Mouse (Mus musculus): ENCODE results near the gene Sox5. TPM values are rescaled to one million over a fixed set of nuclear protein-coding genes. Genes with fewer than 3 reads are reported as not detected.

The Sox5 gene
- polyA plus RNA-seq, 1 experiment from 2014 or later = 4.9 TPM

GRCm38 (mm10) chr6:144075327-144075941 is 706.3 kb downstream of the Sox5 start:
- no peak overlapping the region for H3K9ac ChIP-seq
- H3K4me3 ChIP-seq (replicated peaks) = no peak overlapping the region
- DNase-seq = no peak
- WGBS (ENCODE audit: insufficient replicate concordance) = 65% methylated on average over 12 of the region's 12 CpGs
- no peaks in the 10 kb centered on the region for H3K9me3 ChIP-seq (replicated peaks)
- H3K4me1 ChIP-seq (replicated peaks) = no peaks in the 10 kb centered on the region
- no peaks in the 10 kb centered on the region for H3K36me3 ChIP-seq
- H3K27ac ChIP-seq = no peak overlapping the region
- H3K27me3 ChIP-seq = no peaks in the 10 kb centered on the region
- no peak overlapping the region for H3K4me2 ChIP-seq
- no peak for ATAC-seq (ENCODE audit: low read depth)

- no peak for ATAC-seq (ENCODE audit: low read depth)
- no peaks in the 10 kb centered on the region for H3K36me3 ChIP-seq
- H3K4me1 ChIP-seq (replicated peaks) = no peaks in the 10 kb centered on the region
- no peaks in the 10 kb centered on the region for H3K27me3 ChIP-seq
- DNase-seq = no peak
- H3K27ac ChIP-seq = no peak overlapping the region
- H3K4me3 ChIP-seq (replicated peaks) = no peak overlapping the region
- H3K4me2 ChIP-seq = no peak overlapping the region
- H3K9ac ChIP-seq = no peak overlapping the region
- whole genome bisulfite sequencing (ENCODE audit: insufficient replicate concordance) = 64% methylated on average over 9 of the region's 9 CpGs
- no peaks in the 10 kb centered on the region for H3K9me3 ChIP-seq (replicated peaks)
These were observed 707.0 kb downstream of the Sox5 start for GRCm38 (mm10) chr6:144074826-144075225.

- DNase-seq (no peak), ATAC-seq (ENCODE audit: low read depth) (no peak)
- H3K27ac ChIP-seq = no peak overlapping the region
- WGBS (ENCODE audit: insufficient replicate concordance) = 56% methylated on average over 5 of the region's 5 CpGs
- H3K9ac ChIP-seq = no peak overlapping the region
- H3K36me3 ChIP-seq = no peaks in the 10 kb centered on the region
- H3K4me3 ChIP-seq (replicated peaks) = no peak overlapping the region
- H3K9me3 ChIP-seq (replicated peaks) = no peaks in the 10 kb centered on the region
- no peaks in the 10 kb centered on the region for H3K4me1 ChIP-seq (replicated peaks)
- H3K27me3 ChIP-seq = no peaks in the 10 kb centered on the region
- no peak overlapping the region for H3K4me2 ChIP-seq
These were observed 711.3 kb downstream of the Sox5 start for GRCm38 (mm10) chr6:144070461-144070860.

GRCm38 (mm10) chr6:144067491-144067890 is 714.3 kb downstream of the Sox5 start:
- DNase-seq = no peak
- WGBS (ENCODE audit: insufficient replicate concordance) = 70% methylated on average over 7 of the region's 7 CpGs
- H3K9ac ChIP-seq = no peak overlapping the region

GRCm38 (mm10) chr6:144062428-144062827 is 719.3 kb downstream of the Sox5 start:
- 72% methylated on average over 8 of the region's 8 CpGs for WGBS (ENCODE audit: insufficient replicate concordance)
- DNase-seq (no peak), ATAC-seq (ENCODE audit: low read depth) (no peak)
- no peak overlapping the region for H3K9ac ChIP-seq
- H3K36me3 ChIP-seq = no peaks in the 10 kb centered on the region
- no peaks in the 10 kb centered on the region for H3K4me1 ChIP-seq (replicated peaks)
- no peak overlapping the region for H3K4me2 ChIP-seq
- H3K27ac ChIP-seq = no peak overlapping the region
- no peaks in the 10 kb centered on the region for H3K9me3 ChIP-seq (replicated peaks)
- H3K4me3 ChIP-seq (replicated peaks) = no peak overlapping the region
- no peaks in the 10 kb centered on the region for H3K27me3 ChIP-seq

More at GRCm38 (mm10) chr6:144067491-144067890, 714.3 kb downstream of the Sox5 start:
- Histone ChIP-seq H3K4me1 (replicated peaks) (no peaks in the 10 kb centered on the region), H3K36me3 (no peaks in the 10 kb centered on the region), H3K9me3 (replicated peaks) (no peaks in the 10 kb centered on the region), H3K4me3 (replicated peaks) (no peak overlapping the region), H3K27me3 (no peaks in the 10 kb centered on the region), H3K4me2 (no peak overlapping the region), H3K27ac (no peak overlapping the region)
- no peak for ATAC-seq (ENCODE audit: low read depth)

- Histone ChIP-seq H3K4me1 (replicated peaks) (no peaks in the 10 kb centered on the region), H3K9ac (no peak overlapping the region), H3K4me2 (no peak overlapping the region), H3K9me3 (replicated peaks) (no peaks in the 10 kb centered on the region), H3K27ac (no peak overlapping the region), H3K36me3 (no peaks in the 10 kb centered on the region), H3K4me3 (replicated peaks) (no peak overlapping the region), H3K27me3 (no peaks in the 10 kb centered on the region)
- no peak for DNase-seq
- ATAC-seq (ENCODE audit: low read depth) = no peak
- WGBS (ENCODE audit: insufficient replicate concordance) = 71% methylated on average over 8 of the region's 8 CpGs
These were observed 720.0 kb downstream of the Sox5 start for GRCm38 (mm10) chr6:144061814-144062213.

- H3K27me3 ChIP-seq = no peaks in the 10 kb centered on the region
- no peak overlapping the region for H3K4me2 ChIP-seq
- H3K9me3 ChIP-seq (replicated peaks) = no peaks in the 10 kb centered on the region
- 70% methylated on average over 14 of the region's 14 CpGs for WGBS (ENCODE audit: insufficient replicate concordance)
- ATAC-seq (ENCODE audit: low read depth) = no peak
- no peaks in the 10 kb centered on the region for H3K36me3 ChIP-seq
- H3K4me1 ChIP-seq (replicated peaks) = no peaks in the 10 kb centered on the region
- no peak for DNase-seq
- no peak overlapping the region for H3K9ac ChIP-seq
- H3K27ac ChIP-seq = no peak overlapping the region
- no peak overlapping the region for H3K4me3 ChIP-seq (replicated peaks)
These were observed 724.6 kb downstream of the Sox5 start for GRCm38 (mm10) chr6:144057098-144057632.

- Histone ChIP-seq H3K27ac (no peak overlapping the region), H3K4me3 (replicated peaks) (no peak overlapping the region), H3K4me2 (no peak overlapping the region), H3K4me1 (replicated peaks) (no peaks in the 10 kb centered on the region), H3K27me3 (no peaks in the 10 kb centered on the region), H3K36me3 (no peaks in the 10 kb centered on the region), H3K9ac (no peak overlapping the region), H3K9me3 (replicated peaks) (no peaks in the 10 kb centered on the region)
- 61% methylated on average over 10 of the region's 10 CpGs for WGBS (ENCODE audit: insufficient replicate concordance)
- ATAC-seq (ENCODE audit: low read depth) = peak; percentile 55
- DNase-seq = no peak
These were observed 725.3 kb downstream of the Sox5 start for GRCm38 (mm10) chr6:144056252-144057097.

GRCm38 (mm10) chr6:144052487-144052886 is 729.3 kb downstream of the Sox5 start:
- H3K36me3 ChIP-seq = no peaks in the 10 kb centered on the region

GRCm38 (mm10) chr6:144051316-144051715 is 730.5 kb downstream of the Sox5 start:
- Histone ChIP-seq H3K36me3 (no peaks in the 10 kb centered on the region), H3K9ac (no peak overlapping the region), H3K4me1 (replicated peaks) (no peaks in the 10 kb centered on the region), H3K27me3 (no peaks in the 10 kb centered on the region), H3K4me2 (no peak overlapping the region), H3K9me3 (replicated peaks) (no peaks in the 10 kb centered on the region), H3K27ac (no peak overlapping the region), H3K4me3 (replicated peaks) (no peak overlapping the region)
- DNase-seq (no peak), ATAC-seq (ENCODE audit: low read depth) (no peak)
- 80% methylated on average over 5 of the region's 5 CpGs for WGBS (ENCODE audit: insufficient replicate concordance)

More at GRCm38 (mm10) chr6:144052487-144052886, 729.3 kb downstream of the Sox5 start:
- DNase-seq = no peak
- 67% methylated on average over 5 of the region's 5 CpGs for WGBS (ENCODE audit: insufficient replicate concordance)
- Histone ChIP-seq H3K4me3 (replicated peaks) (no peak overlapping the region), H3K4me2 (no peak overlapping the region), H3K9me3 (replicated peaks) (no peaks in the 10 kb centered on the region), H3K27ac (no peak overlapping the region), H3K27me3 (no peaks in the 10 kb centered on the region), H3K4me1 (replicated peaks) (no peaks in the 10 kb centered on the region), H3K9ac (no peak overlapping the region)
- ATAC-seq (ENCODE audit: low read depth) = no peak

GRCm38 (mm10) chr6:144048201-144048924 is 733.4 kb downstream of the Sox5 start:
- Histone ChIP-seq H3K9me3 (replicated peaks) (no peaks in the 10 kb centered on the region), H3K4me3 (replicated peaks) (no peak overlapping the region), H3K27ac (no peak overlapping the region), H3K27me3 (no peaks in the 10 kb centered on the region), H3K9ac (no peak overlapping the region), H3K4me2 (no peak overlapping the region), H3K4me1 (replicated peaks) (no peaks in the 10 kb centered on the region), H3K36me3 (no peaks in the 10 kb centered on the region)
- WGBS (ENCODE audit: insufficient replicate concordance) = 59% methylated on average over 3 of the region's 3 CpGs
- no peak for DNase-seq
- no peak for ATAC-seq (ENCODE audit: low read depth)
